Mouse (Mus musculus) embryonic fibroblast, embryonic 13.5 days (primary cell): ENCODE measurements at regions not wholly inside any gene's neighbourhood (a gene's known extent, or its start where the extent isn't known, plus 50 kb on each side); places are given as distances from the start of the nearest gene placed in this dataset.

ENCODE experiments used
- CTCF ChIP-seq: IDR thresholded peaks from 2 replicates; pipeline ENCODE4 v1.5.1; 2011; ENCODE audit warnings: mild to moderate bottlenecking, control low read depth, low read length, moderate library complexity, borderline replicate concordance; ENCODE audit not compliant: insufficient read depth
- POLR2A ChIP-seq: IDR thresholded peaks from 2 replicates; pipeline ENCODE4 v1.6.1; 2011; ENCODE audit warnings: low read depth, mild to moderate bottlenecking, control low read depth, low read length, moderate library complexity

DNA sequence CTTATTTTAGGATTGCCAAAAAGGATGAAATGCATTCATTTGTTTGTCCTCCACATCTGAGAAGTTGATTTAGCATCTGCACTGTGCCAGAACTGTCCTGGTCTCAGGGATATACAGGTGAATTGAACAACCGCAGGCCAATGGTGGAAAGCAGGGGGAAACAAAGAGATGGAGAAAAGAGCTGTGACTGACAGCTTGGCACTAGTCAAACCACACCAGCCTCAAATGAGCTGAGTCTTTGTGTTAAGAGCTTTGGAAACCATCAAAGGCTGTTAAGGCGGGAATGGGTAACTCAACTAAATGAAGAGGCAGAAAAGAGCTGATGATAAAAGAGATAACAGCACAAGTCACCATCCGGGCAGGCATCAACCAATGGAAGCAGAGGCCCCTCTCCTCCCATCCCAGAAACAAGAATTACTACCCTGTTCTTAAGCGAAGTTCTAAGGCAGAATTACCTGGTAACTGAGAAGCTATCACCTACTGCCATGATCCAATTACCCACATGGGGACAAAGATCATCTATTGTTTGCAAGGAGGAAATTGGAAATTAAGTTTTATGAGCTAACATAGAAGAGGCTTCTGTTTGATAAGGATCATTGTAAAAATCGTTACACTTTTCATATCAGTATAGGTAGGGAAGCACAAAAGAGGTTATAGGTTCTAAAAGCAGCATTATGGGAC is 117.6 kb downstream of the Foxa2 start:
- TF ChIP-seq CTCF (no peak), POLR2A (no peak)
